Mouse (Mus musculus) megakaryocyte progenitor cell, adult 5-6 weeks (primary cell): ENCODE measurements around the gene Mia3. TPM values are rescaled to one million over a fixed set of nuclear protein-coding genes. Genes with fewer than 3 reads are reported as not detected.
"Not testable (repeated sequence)": the region's sequence is repeated elsewhere in the genome, so short reads cannot be mapped to it uniquely, and the experiment has no call there.

Experiments
- ATAC-seq: replicated peaks from 2 replicates; pipeline ENCODE4 v1.8.0; 2016; ENCODE audit warnings: mild to moderate bottlenecking, moderate TSS enrichment, inconsistent platforms; ENCODE audit not compliant: poor library complexity
- total RNA-seq, 2 experiments: library from RNA; stranded (forward) in 1 of 2; stranded (reverse) in 1 of 2; fragments of 157-497, 149-512 nt in 1 of 2; fragments of 200-1000 nt in 1 of 2; gene quantifications; 2 replicates each; pipeline versions ENCODE4 v1.2.3 to v1.2.4; 2015 to 2017

Mia3 gene
- total RNA-seq, 2 experiments from 2014 or later = 79.0 to 129 TPM

DNA sequence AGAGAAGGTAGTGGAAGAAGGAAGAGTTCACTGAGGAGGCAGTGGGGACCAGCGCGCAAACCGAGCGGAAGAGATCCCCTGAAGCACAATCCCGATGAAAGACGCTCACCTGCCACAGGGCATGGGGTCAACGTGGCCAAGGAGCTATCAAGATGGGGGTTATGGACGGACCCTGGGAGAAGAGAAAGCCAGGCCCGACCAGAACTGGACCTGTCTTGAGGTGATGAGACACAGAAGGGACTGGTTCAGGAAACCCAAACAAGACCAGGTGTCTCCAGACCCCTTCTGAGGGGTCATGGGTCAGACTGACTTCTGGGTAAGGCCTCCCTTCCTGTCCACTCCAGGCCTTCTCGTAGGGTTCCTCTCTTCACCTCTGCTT, 23.5 kb downstream of the Mia3 start:
- ATAC-seq = no peak

DNA sequence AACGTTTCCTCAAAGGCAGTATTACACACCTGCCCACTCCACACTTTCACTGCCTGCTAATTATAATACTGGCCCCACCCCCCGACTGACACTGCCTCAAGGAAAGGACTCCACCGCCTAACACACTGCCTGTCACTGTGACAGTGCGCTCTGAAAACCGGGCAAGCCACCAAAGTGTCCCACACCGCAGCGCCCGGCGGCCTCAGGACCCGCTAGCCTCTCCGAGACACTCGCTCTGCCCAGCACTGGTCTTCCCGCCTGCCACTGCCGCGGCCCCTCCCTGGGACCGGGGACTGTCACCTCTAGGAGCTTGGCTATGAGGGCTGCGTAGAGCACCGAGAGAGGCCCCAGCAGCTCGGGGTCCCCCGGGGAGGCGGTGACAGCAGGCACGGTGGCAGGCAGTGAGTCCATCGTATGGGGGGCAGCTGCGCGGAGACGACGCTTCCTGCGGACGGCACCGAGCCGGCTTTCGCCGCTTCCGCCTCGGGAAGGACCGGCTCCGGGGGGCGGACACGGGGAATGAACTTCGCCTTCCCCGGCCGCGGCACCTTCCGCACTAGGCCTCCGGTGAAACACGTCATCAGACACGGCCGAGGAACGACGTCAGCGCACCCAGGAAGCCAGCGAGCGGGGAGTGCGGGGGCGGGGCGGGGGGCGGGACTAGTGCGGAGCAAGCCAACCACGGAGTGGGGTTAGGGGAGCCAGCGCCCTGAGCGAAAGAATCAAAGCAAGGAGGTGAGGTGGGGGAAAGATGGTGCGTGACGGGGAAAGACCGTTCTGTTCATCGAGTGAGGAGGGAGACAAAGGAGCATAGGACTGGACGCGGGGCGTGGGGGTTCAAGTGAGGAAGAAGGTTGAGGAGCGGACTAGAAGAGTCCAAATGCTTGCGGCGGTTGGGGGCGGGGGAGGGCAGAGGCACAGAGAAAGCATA, 24.2 kb downstream of the Mia3 start:
- ATAC-seq = peak; percentile 83

DNA sequence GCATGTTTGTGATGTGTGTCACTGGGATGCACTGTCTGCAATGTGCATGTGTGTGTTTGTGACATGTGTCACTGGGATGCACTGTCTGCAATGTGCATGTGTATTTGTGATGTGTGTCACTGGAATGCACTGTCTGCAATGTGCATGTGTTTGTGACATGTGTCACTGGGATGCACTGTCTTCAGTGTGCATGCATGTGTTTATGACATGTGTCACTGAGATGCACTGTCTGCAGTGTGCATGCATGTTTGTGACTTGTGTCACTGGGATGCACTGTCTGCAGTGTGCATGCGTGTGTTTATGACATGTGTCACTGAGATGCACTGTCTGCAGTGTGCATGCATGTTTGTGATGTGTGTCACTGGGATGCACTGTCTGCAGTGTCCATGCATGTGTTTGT, 26.5 kb downstream of the Mia3 start:
- not testable (repeated sequence) for ATAC-seq

DNA sequence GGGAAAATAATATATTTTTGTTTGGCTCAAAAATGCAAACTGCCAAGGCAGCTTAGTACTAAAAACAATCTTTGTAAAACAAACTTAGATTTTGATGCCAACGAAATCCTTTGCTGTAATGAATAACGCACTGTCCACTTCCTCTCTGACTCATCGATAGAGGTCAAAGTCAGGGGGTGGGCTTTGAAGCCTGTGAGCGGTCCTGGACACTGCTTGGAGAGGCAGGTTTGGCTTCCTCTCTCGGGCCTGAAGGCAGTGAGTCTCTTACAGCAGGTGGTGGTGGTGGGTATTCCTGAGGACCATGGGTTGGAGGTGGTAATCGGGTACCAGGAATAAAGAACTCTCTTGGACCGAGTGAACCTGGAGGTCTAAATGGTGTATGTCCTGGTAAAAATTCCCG, 42.2 kb downstream of the Mia3 start:
- no peak for ATAC-seq

DNA sequence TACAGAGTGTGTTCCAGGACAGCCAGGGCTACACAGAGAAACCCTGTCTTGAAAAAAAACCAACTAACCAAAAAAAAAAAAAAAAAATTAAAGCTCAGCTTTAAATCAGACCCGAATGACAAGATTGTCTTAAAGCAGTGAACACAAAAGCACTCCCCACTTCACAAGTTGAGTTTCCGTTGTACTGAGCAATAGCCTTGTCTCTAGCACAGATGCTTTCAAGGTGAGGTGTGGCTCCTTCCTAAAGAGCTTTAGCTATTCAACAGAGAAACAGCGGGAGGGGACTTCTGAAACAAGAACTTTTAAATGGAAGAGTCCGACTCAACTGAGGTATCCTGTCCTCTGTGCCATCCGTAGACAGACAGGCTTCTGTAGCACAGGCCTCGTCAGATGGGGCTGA, 44.9 kb downstream of the Mia3 start:
- ATAC-seq = no peak

DNA sequence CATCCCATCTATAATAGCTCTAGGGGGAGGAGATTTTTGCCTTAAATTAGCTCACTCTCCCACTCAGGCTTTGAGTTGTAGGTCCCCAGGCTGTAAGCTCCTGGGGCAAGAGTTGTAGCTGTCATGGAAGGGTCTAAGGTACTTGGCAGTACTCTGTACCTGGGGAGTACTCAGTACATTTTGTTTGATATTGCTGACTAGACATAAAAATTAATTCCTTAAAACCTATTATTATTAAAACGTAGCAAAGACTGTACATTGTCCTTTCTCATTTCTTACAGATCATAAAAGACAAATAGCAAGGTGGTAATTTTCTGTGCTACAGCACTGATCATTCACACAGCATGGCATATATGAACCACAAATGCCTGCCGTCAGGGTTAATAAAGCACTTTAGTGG, 45.4 kb downstream of the Mia3 start:
- no peak for ATAC-seq

DNA sequence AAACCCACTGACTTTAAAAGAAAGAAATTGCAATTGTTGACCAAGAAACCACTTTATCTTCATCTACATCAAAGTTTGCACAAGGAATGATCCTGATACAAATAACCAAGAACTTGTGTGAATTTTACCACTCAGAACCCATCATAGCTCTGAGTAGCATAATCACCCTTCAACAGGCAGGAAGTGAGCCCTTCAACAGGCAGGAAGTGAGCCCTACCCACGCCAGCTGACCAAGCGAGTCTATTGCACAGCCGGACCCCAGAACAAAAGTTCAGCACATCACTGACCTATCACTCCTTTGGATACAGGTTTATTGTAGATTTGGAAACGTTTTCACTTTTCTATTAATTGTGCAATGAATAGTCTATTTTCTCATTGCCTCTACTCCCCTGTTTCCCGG, 46.9 kb downstream of the Mia3 start:
- peak; percentile 20; the same call in 1 of the 2 replicates for ATAC-seq

DNA sequence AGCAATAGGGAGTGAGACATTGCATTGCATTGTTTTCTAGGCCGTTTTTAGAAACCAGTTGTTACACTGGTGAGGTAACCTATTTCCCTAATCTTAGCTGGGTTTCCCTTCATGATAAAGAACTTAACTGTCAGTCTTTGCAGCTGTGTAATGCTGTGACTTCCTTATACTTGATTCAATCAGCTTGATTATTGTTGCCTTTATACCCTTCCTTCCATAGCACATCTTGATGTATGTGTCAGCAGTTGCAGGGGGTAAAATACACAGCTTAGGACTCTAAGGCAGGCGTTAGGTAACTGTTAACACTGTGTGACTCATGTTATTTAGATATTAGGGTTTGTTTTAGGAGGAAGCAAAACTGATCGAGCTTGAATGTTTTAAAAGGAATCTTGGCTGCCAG, 48.6 kb downstream of the Mia3 start:
- ATAC-seq = peak; percentile 68

DNA sequence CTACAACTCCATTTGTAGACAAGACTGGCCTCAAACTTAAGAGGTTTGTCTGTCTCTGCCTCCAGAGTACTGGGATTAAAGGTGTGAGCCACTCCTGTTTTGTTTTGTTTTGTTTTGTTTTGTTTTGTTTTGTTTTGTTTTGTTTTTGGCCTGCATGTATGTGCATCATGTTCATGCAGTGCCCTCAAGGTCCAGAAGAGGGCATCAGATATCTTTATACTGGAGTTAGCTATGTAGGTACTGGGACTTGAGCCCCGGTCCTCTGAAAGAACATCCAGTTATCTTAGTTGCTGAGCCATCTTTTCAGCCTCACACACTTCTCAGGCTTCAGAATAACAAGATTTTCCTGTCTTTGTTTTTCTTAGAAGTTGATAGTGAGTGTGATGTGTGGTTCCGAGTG, 53.6 kb downstream of the Mia3 start:
- peak; percentile 58 for ATAC-seq

DNA sequence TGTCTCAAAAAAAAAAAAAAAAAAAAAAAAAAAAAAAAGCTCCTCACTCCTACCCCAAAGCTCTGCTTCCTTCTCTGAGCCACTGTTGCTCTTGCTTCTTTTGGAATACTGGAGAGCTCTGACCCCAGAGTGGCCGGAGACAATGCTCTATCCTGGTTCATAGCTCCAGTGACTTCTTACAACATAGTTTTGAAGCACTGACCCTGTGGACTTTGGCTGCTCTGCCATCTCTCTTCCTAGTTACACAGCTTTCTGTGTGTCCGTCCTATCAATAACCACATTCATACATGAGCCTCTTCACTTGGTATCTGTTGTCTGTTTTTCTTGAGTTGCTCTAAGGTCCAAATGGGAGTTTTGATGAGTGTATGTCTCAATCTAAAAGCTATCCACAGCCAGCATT, 57.3 kb downstream of the Mia3 start:
- ATAC-seq = no peak

DNA sequence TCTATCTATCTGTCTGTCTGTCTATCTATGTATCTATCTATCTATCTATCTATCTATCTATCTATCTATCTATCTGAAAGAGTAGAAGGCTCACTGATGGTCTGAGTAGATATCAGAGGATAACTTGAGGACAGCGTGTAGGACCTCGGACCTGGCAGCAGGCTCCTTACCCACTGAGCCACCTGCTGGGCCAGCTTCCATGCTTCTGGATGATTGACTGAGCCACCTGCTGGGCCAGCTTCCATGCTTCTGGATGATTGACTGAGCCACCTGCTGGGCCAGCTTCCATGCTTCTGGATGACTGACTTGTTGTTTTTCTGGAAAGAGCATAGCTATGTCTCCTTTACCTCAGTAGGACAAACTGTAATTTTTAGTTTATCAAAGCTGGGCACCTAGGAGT, 59.8 kb downstream of the Mia3 start:
- ATAC-seq = not testable (repeated sequence)

DNA sequence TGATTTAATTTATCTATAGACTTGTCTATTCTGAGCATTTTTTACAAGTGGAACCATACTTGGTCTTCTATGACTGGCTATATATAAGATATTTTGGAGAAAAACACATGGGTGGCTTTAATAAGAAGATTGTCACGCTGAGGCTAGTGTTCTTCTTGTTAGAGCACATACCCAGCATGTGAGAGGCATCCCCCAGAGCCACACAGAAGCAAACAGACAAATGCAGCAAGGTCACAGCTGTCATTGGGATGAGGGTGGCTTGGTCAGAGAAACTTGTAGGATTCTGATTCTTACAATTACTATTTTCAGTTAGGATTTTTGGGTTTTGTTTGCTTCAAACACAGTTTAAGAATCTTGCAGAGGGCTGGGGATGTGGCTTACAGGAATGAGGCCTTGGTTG, 60.9 kb downstream of the Mia3 start:
- ATAC-seq = no peak

DNA sequence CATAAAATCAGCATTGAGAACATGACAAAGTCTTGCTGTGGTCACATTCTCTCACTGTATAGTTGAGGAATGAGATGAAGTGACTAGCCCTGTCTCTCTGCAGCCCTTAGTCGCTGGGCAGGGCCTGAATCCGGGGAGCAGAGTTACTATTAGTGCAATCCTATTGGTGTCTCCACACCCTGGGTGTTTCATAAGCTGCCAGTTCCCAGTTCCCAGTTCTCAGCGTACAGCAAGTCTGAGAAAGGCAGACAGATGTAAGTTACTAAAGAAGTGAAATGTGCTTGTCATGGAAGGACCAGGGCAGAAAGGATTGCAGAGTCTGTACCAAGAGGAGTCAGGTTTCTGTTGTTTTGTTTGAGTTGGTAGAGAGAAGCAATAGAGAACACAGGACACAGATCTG, 61.8 kb downstream of the Mia3 start:
- peak; percentile 44; the same call in 1 of the 2 replicates for ATAC-seq

DNA sequence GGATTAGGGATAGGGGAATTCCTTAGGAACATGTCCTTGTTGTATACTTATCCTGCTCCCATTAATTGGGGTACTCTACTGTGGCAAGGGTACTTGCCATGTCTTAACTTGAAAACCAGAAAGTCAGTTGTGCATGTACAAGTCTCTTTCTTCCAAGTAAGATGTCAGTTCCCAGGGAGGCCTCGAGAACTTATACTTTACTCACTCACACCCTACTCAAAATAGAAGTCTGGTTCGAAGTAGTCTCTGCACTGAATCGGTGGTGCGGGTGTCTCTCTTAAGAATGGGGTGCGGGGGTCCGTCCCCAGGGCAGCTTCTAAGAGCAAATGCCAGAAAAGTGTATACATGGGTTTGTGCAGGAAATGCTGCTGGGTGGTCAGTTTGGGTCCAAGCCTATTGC, 70.2 kb downstream of the Mia3 start:
- ATAC-seq = no peak

DNA sequence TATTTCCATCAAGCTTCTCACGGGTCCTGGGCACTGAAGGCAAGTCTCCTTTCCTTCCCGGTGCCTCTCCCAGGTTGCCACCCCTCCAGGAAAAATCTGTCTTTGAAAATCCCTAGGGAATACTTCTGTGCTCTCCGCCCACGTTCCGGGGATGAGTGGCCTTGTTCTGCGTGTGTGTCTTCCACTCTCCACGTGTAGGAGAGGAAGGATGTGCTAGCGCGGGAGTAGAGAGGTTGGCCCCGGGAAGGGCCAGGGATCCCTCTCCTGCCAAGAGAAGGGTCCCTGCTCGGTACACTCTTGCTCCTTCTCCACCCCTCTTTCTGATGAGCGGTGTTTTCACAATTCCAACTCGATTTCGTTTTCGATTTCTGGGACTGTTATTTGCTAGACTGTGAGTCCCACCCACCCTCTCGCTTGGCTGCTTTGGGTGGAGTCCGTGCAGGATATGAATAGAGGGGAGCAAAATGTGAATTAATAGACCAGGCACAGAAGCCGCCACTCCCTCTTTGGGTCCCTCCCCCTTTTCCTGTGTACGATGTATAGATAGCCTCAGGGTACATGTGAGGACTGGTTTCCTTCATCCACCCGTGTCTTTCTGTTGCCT, 71.4 kb downstream of the Mia3 start:
- peak; percentile 54 for ATAC-seq

DNA sequence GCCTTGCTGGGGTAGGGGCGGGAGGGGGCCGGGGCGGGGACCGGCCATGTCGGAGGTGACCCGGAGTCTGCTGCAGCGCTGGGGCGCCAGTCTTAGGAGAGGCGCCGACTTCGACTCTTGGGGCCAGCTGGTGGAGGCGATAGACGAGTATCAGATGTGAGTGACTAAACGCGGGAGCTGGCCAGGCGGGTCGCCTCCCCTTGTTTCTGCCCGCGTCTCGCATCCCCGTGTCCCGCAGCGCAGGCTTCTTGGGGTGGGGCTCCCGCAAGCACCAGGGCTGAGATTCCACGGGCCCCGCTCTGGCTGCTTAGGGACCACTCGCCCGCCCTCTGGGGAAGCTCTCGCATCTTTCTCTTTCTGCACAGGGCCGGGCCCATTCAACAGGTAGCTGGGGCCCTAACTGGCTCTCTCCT, 71.9 kb downstream of the Mia3 start:
- ATAC-seq = peak; percentile 28

DNA sequence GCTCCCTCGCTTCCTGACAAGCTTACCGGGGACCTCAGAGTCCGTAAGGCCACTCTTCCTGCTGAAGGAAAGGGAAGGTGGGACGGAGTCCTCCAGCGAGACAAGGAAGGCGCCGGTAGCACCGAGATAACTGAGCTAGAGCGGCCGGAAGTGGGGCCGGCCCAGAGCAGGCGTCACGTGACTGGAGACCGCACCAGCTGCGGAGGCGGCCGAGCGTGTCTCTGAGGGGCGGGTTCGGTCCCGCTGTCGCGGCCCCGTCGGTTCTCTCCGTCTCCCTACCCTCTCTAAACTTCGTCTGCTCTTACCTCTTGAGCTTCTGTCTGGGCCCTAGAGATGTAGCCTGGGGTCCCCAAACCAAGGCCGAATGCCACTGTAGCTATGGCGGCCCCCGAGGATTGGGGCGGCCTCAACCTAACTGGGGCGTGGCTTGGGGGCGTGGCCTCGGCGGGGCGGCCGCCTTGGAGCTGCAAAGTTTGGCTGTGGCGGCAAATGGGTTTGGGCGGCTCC, 72.4 kb downstream of the Mia3 start, which contains the start of gene Brox:
Brox (minus strand) TSS at position 393 of the 507 bp plus-strand sequence.
- peak; percentile 69 for ATAC-seq

DNA sequence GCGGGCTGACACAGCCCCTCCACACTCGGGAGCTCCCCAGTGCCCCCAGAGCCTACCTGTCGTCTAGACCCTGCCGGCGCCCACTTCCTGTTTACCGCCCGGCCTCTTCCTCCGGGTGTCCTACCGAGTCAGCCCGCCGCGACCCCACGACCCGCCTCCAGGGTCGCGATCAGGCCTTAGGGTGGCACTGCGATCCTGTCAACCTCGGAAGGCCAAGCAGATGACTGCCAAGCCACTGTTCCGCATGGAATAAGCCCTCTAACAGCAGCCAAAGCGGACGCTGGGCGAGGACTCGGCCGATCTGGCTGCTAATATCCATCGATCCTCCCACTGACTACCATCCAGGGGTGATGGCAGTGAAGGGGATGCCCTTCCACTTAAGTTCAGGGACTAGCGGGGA, 72.9 kb downstream of the Mia3 start, which contains the start of gene Aida:
Aida (plus strand) TSS at position 126 of the 400 bp plus-strand sequence.
- peak; percentile 32 for ATAC-seq

DNA sequence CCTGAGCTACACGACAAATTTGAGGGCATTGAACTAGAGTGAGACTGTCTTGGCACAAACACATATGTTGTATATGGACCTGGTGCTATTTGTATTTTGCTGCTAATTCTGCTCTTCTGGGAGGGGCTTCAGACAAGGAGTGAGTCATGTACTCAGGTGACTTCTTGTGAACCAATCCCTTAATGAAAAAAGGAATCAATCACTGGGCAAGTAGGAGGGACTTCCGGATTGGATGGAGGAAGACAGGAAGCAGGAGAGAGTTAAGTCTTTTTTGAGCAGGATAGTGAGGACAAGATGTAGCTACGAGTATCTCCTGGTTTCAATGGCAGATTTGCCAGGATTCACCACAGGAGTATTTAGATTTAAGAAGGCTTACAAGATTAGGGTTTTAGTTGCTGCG, 79.8 kb downstream of the Mia3 start:
- ATAC-seq = no peak

DNA sequence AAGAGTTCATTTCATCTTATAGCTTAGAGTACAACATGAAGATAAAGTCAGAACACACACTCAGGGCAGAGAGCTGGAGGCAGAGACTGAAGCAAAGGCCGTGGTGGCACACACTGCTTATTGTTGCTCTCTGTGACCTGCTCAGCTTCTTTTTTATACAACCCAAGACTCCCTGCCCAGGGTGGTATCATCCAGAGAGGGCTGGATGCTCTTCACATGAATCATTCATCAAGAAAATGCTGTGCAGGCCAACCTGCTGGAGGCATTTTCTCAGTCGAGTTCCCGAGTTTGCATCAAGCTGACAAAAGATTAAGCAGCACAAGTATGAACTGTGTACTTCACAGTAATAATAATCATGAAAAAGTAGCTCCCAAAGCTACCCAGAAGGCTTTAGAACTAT, 81.0 kb downstream of the Mia3 start:
- no peak for ATAC-seq
